Mouse (Mus musculus) c-Kit-positive CD71-positive TER-119-positive erythroid progenitor cells, embryonic 14.5 days (primary cell): ENCODE measurements around the gene Spata32.

Experiments
- DNase-seq: peaks from one replicate; pipeline ENCODE4 v3.0.0-alpha.2; 2013; ENCODE audit warnings: low spot score

Spata32 gene

DNA sequence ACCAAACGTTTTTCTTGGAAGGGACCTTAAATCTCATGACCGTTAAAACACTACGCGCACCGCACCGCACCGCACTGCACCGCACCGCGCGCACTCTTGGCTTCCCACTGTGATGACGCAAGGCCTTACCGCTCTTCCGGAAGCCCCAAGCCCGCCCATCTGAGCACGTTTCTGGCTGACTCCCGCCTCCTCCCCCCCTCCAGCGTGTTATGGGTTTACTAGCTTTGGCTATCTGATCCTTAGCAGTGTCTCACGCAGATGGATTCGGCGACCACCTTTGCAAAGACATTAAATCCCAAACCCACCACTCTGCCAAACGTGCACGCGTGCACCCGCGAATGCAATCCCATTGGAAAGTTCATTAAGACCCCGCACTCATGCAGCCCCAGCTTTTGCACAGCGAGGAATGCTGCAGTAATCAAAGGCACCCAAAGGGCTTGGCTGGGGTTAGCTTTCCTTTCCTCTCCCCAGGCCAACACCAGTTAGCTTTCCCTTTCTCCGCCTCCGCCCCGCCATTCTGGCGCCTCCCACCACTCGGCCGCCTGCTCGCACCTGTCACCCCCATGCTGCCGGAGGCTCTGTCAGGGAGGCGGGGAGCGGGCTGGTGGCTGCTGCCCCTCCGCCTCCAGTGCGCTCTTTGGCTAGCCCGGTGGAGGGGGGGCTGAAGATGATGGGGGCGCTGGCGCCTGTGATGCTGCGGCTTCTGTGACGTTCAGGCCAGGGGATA is at the start of gene Spata32:
TSS of gene Spata32 (minus strand) at position 643 of the 727 bp plus-strand sequence.
- DNase-seq = peak; percentile 35

DNA sequence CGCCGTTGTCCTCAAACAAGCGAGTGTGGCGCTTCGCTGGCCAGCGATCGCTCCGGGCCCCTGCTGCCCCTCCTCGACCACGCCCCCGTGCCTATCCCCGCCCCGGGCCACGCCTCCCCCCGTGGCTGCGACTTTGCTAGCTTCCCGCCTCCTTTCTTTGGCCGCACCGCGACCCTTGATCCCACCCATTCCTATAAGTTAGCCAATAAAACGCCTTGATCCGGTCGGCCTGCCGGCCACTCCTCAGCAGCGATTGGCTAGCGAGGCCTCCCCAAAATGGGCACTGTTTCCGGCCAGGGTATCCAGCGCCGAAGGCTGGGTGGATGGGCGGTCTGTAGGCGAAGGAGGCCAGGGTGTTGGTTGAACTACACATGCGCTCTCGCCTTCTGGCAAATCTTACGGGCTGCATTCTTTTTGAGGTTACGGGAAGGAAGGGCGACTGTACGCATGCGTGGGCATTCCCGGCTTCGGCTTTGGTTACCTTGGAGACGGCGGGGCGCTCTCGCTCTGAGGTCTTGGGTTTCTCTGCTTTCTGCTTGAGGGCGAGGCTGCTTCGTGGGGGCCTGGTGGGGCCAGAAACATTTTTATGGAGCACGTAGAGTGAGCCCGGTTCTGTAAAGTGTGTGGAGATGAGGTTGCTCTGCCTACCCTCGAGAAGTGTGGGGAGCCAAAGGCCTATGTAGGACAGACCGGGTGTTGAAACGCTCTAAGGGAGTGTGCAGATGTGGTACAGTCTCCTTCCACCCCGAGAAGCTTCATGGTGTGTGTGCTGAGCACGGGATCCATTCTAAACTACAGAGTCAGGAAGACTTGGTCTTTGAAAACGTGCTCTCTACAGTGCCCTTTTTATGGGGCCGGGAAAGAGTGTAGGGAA is 49.4 kb upstream of the Spata32 start, which contains the start of gene Map3k14:
TSS of gene Map3k14 (minus strand) at position 127 of the 874 bp plus-strand sequence.
- DNase-seq = peak; percentile 93

DNA sequence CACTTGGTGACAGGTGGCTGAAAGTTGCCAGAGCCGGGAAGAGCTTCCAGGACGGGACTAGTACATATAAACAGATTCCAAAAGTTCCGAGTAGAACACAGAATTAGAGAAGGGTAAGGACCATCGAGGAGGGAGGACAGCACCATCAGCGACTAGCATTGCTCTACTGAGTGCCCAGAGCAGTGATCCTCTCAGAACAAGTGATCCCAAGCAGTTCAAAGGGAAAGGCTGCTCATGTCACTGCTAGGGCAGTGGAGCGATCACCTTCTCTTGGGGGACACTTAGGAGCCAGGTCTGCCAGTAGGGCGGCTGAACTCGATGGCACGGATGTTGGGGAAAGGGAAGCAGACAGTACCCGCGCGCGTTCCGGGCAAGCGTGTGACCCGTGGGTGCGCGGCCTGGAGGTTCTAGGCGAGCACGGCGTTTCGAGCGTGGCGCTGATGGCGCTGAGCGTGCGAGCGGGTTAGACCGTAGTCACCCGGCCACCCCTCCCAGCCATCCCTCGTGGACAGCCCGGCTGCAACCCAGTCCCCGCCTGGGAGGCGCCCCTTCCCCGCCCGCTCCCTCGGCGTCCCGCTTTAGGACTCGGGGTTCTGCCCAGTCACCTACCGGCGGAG is 48.6 kb upstream of the Spata32 start:
- DNase-seq = no peak

DNA sequence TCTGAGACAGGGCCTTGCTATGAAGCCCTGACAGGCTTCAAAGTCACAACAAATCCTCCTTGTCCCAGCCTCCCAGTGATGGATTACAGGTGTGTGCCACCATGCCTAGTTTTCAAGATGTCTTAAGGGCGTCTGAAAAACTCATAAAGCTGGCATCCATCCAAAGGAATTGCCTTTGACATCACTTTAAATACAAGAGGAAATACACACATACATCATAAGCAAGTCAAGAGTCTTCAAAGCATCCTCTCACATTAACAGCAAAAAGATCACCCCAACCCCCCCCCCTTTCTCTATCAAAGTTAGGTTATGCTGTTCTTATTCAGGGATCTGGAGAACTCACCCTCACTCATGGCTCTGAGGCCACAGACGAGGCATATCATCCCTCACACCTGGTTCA is 47.6 kb upstream of the Spata32 start:
- DNase-seq = no peak

DNA sequence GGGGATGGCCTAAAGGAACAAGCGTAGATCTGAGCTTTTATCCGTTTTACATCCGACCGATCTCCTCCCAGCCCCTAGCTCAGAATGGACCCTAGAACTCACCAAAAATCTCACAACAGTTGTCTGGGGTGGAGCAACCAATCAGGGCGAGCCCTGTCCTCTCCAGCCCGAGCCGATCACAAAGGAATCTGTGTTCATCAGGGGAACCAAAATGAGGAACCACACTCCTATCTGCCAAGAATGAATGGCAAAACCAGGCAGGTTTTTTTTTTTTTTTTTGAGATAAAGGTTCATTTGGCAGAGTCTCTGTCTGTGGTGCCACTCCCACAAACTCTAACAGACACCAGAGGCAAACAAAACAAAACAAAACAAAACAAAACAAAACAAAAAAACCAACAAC is 47.0 kb upstream of the Spata32 start:
- no peak for DNase-seq

DNA sequence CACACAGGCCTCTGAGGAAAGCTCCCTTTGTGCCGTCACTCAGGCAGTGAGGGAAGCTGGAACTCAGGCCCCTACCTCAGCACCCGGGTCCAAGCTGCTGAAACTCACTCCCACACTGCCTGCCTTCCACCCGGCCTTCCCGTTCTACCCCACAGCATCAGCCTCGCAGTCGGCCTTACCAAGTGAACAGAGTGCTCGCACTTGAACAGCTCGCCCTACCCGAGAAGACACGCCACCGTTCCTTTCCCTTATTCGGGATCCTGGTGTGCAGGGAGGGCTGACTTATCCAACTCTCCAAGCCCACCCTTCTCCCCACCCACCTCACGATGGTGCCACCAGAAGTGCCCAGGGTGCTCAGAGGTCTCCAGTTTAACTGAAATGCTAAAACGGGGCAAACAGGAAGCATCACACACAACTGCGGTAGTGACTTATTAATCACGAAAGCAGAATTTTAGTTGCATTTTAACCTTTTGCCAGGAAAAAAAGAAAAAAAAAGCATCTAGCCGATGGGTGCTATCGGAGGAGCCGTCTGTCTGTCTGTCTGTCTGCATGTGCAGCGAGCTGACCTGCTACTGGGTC is 46.3 kb upstream of the Spata32 start:
- no peak for DNase-seq

DNA sequence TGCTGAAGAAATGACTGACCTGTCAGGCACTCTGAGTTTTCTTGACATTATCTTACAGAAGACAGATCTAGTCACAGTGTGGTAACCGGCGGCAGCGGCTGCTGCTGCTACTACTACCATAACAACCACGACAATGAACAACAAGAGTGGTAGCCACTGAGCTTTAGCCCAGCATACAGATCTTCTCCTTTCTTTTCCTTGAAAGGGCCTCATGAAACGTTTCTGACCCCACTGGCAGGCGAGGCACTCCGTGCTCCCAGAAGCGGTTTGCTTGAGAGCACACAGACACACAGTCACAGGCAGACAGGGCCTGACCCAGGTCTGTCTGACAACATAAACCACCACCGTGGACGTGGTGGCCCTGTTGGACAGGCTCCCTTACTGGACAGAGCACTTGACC is 45.3 kb upstream of the Spata32 start:
- DNase-seq = no peak

DNA sequence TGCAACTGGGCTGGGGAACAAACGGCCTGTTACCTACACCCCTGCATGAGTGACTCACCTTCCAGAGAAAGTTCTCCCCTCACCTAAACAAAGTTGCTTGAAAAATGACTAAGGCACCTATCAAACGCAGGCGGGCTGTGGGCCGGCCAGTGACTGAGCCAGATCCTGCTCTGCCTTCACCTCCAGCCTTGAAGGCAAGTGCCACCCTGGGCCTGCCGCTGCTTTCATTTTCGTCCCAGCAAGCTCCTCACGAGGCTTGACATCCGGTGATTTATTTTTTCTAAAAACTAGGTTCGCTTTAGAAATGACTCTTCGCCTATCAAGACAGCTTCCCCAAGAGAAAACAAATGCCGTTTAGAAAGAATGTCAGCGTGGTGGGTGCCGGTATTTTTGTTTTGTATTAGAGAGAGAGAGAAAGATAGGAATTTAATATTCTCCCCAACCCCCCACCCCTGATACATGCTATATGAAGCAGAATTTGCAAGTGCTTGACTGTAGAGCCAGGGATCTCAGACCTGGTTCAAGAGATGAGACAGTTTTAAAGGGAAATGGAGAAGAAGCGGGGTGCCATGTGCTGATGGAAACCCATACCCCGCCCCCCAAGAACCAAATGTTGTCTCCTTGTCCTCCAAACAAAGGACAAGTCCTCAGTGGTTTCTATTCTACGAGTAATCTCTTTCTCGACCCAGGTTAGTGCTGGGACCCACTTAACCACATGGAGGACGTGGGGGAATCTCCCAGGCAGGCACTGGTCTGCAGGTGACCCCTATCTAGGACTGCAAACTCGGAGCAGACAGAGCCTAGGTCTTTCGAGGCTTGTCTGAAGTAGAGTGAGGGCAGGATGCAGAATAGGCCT is 44.4 kb upstream of the Spata32 start:
- DNase-seq = no peak

DNA sequence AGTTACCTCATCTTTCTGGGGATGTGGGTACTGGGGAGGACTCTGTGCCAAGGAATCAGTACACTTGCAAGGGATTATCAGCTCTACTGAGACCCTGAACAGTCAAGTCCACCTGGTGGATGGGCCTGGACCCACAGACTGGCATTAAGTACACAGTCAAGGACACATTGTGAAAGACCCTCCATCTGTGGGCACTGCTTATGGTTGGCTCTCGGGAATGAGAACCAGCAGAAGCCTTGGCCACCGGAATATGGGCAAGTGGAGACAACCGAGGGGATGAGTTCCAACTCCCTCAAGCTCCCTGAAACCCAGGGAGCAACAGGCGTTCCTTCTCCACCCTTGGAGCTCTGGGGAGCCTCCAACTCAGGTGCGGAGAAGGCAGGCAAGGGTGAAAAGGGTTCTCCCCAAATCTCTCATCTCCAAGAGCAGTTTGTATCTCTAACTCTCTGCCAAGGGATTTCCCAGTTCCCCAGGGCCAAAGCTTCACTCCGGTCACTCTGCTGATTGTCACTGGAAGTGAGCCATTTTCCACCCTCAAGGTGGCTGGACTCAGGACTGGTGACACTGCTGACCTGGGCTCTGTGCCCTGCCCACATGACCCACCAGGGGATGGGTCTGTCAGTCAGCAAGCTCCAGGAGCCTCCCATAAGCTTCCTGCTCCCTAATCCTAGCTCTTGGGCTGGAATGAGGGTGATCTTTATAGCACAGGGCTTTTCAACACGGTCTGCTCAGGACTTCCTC is 43.6 kb upstream of the Spata32 start:
- DNase-seq = no peak

DNA sequence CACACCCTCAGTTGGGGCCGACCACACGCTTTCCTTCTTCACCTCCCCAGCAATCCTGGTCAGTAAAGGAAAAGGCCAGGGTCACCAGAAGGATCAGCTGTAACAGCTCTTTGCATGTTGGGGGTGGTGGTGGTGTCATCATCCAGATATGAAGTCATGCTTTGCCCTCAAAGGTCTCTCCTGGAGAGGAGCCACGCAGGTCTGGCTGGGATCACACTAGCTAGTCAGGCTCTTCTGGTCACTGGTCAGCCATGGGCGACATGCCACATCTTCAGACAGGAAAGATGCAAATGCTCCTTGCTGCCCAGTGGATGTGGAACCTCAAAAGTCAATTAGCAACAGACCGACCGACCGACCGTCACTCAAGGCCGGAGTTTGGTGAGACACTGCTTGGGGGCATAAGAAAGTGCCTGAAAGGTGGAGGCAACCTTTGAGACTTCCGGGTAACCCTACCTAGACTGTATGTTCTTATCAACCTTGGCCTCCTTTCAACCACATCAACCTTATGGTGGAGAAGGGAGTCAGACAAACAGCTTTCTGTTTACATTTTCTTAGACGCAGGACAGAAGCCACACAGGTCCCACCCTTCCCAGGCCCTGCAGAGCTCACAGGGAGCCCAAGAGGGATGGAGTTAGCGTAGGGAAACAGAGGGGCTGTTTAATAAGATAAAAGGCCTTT is 42.4 kb upstream of the Spata32 start:
- DNase-seq = no peak

DNA sequence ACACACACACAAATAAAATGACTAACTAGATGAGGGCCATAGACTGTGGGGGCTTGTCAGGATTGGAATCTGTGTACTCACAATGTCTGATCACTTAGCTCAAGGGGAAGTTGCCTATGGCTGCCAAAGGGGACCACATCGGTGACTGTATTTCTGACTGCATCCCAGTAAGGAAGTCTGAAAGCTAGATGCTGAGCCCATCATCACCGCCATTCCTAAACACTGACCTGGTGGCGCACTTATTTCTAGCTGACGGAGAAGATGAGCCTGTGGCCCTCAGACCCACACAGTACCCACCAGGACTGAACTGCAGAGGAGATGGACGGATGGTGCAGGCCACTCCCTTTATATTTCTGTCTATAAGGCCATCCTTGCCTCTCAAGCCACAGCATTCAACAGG is 41.8 kb upstream of the Spata32 start:
- DNase-seq = no peak

DNA sequence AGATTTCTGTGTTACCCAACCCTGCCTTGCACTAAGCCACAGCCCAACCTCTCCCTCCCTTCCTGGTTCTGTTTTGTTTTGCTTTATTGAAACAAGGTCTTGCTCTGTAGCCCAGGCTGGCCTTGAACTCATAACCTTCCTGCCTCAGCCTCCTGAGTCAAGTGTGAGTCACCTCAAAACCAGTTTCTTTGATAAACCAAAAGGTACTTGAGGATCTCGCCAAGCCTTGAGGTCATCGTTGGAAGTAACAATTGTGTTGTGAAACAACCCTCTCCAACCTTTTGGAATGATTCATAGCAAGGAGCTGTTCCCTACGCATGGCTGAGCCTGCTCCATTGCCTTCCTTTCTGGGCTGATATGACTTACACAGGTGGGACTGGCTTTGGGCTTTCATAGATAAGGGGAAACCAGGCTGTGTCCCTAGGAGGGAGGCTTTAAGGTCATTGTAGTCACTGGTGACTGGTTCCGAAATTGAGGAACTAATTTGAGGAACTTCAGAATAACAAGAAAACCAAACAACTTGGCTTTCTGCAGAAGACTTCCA is 39.8 kb upstream of the Spata32 start:
- DNase-seq = no peak

DNA sequence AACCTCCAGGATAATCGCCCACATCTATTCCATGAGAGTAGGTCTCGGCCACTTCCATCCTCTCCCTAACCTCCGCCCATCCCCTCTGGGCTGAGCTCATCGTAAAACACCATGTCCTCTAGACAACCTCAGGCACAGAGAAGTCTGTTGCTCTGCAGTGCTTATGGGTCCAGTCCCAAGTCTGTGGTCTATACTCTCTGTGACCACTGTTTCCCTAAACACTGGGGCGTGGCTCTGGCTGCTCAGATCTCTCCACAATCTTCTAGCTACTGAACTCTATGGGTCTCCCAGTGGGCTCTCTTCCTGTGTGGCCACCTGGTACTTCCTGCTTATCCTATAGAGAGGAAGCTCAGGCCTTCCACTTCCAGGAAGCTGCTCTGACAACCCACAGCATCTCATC is 35.4 kb upstream of the Spata32 start:
- DNase-seq = no peak

DNA sequence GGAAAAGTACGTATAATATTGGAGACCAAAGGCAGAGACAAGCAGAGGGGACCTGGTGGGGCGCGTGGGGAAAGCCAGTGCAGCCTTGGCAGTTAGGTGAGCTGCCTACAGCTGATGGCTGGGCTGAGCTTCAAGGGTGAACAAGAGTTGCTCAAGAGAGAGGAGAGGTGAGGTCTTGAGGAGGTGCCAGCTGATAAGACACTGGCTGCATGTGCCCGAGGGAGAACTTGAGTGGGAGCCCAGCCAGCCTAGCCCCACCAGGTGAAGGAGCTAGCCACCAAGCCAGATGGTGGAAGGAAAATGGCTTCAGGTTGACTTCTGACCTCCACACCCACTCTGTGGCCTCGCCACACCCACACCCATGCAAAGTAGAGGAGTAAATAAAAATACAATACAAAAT is 34.1 kb upstream of the Spata32 start:
- no peak for DNase-seq

DNA sequence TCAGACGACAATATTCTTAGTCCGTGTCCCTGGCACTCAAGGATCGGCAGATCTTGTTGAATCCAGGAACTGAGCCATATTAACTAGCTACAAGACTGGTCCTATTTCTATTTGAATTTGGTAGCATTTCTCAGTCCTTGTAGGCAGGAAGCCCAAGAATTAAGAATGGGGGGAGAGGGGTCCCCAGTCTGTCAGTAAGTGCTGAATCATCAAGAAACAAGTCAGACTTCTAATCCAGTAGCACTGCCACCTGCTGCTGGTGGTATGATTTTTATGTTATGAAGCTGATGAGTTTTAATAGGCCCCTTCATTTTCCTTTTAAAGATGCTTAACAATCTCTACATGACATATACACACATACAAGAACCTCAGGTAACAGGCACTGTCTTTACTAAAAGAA is 32.1 kb upstream of the Spata32 start:
- no peak for DNase-seq

DNA sequence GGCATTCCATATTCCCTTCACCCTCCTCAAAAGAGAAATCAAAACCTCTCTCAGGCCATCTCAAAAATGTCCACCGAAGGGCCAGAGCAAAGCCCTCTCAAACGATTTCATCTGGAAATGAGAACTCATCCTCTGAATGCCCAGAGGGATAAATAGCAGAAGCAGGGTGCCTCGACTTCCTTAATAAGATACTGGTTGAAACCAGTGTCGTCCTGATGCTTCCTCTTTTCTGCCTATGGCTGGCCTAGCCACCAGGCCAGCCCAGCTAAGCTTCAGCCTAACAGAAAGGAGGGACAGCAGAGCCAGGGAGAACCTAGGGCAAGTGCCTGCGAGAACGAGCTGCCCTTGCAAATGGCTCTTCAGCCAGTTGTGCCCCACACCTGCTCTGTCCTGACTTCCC is 31.3 kb upstream of the Spata32 start:
- DNase-seq = no peak

DNA sequence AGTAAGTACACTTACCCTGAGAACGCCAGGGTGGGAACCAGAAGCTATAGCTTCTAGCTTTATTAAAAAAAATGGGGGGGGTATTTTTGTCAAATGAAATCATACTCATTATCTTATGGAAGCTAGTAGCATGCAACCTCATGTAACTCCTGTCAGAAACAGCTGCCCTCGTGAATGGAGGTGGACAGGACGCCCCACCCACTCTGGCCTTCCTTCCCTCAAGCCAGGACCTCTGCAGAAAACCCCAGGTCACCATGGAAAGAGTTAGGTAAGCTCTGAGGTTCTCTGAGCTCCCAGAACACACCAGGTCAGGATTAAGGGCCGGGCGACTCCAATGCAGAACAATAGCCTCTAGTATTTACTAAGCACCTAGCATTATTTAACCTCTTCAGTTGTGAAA is 30.6 kb upstream of the Spata32 start:
- DNase-seq = no peak

DNA sequence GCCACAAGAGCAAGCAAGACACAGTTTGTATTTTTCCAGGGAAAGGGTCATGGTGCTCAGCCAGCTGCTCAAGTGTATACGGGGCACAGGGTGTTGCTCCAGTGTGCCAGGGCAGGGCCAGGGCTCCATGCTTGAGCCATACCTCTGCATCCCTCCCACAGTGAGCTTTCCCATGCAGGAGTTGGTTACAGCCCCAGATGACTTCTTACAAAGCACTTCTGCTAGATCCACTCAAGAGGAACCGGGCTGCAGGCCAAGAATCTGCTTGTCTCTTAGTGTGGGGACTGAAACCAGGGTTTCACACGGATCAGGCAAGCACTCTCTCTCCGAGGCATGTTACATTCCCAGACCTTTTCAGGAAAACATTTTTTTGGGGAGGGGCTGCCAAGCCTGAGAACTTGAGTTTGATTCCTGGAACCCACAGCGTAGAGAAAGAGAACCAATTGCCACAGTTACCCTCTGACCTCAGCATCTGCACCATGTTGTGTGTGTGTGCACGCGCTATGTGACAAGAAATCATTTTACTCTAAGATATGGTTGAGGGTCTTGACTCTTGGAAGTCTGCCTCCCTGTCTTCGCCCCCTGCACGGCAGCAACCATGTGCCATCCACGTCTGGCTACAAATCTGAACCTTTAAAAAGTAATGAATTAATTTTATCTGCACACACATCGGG is 29.4 kb upstream of the Spata32 start:
- no peak for DNase-seq

DNA sequence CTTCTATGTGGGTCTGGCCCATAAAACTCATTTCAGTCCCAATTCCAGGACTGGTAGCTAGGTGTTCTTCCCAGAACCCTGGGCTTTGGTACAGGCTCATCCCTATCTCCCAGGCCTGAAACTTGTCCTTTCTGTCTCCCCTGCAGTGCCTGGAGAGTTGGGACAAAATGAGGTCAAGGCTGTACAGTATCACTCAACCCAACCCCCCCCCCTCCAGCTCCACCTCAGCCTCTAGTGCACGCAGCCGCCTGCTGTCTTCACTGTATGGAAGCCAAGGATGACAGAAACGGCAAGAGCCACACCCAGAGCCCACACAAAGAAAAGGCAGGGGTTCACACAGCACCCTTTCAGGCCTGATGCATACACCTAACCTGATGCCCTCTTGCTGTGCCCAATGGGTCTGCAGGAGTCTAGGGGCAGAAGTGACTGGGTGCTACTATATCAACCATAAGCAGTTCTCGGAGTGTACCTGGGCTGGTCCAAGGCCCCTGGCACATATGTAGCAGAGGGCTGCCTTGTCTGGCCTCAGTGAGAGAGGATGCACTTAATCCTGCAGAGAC is 28.6 kb upstream of the Spata32 start:
- no peak for DNase-seq
